Mouse (Mus musculus) layer of hippocampus, adult 2 months (tissue): Measurements from ENCODE around the gene Vmn2r8. TPM values are rescaled to one million over a fixed set of nuclear protein-coding genes. Genes with fewer than 3 reads are reported as not detected.
"Not testable (repeated sequence)": the region's sequence is repeated elsewhere in the genome, so short reads cannot be mapped to it uniquely, and the experiment has no call there.

ENCODE experiments used
- DNase-seq, 2 experiments: peaks; one replicate each; pipeline ENCODE4 v3.0.0; 2022; ENCODE audit warnings: low spot score in 2 of 2
- H3K27ac ChIP-seq: fragments of 200-600 bp; 2 replicates; pipeline ENCODE4 v1.8.1; 2022
- H3K4me3 ChIP-seq: fragments of 200-600 bp; 2 replicates; pipeline ENCODE4 v1.8.1; 2022; ENCODE audit warnings: mild to moderate bottlenecking
- CTCF ChIP-seq: fragments of 200-600 bp; conservative IDR thresholded peaks from 2 replicates; pipeline ENCODE4 v1.8.1; 2022; ENCODE audit warnings: antibody characterized with exemption, mild to moderate bottlenecking, moderate library complexity
- long read RNA-seq, 2 experiments: library from polyadenylated mRNA; stranded (forward); transcript quantifications; one replicate each; pipeline ENCODE4 v2.0.0; 2021; ENCODE audit warnings: borderline mapping rate in 2 of 2
- total RNA-seq, 2 experiments: library from RNA; stranded (reverse); gene quantifications; 2 replicates each; pipeline ENCODE4 v1.2.3; 2021

The Vmn2r8 gene
- total RNA-seq: not detected
- long read RNA-seq, experiment 1: 0 reads
- long read RNA-seq, experiment 2: 0 reads

DNA sequence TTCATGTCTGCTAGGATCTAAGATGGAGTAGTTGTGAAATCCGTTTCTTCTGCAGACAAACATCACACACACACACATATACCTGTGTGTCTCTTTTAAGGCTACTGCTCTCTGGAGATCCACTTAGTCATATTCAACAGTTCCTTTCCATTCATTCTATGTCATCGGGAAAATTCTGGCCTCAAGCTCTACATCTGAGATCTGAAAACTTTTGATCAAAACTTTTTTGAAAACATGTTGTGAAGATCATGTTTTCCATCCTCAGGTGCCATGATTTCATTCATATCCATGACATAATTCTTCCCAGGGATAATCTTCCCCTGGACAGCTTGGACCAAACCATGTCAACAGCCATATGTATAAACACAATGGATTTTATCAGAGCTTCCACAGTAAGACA is at the start of gene Vmn2r8:
Gene Vmn2r8, minus strand, starts transcription at position 101 of the 400 bp plus-strand sequence.
- H3K4me3 ChIP-seq, H3K27ac ChIP-seq, DNase-seq: not testable (repeated sequence)

DNA sequence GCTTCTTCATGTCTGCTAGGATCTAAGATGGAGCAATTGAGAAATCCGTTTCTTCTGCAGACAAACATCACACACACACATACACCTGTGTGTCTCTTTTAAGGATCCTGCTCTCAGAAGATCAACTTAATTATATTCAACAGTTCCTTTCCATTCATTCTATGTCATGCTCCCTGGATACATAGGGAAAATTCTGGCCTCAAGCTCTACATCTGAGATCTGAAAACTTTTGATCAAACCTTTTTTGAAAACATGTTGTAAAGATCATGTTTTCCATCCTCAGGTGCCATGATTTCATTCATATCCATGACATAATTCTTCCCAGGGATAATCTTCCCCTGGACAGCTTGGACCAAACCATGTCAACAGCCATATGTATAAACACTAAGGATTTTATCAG is 43.9 kb upstream of the Vmn2r8 start, which contains the start of gene Vmn2r9:
Gene Vmn2r9, minus strand, starts transcription at position 101 of the 400 bp plus-strand sequence.
- not testable (repeated sequence) for H3K4me3 ChIP-seq, H3K27ac ChIP-seq, DNase-seq

DNA sequence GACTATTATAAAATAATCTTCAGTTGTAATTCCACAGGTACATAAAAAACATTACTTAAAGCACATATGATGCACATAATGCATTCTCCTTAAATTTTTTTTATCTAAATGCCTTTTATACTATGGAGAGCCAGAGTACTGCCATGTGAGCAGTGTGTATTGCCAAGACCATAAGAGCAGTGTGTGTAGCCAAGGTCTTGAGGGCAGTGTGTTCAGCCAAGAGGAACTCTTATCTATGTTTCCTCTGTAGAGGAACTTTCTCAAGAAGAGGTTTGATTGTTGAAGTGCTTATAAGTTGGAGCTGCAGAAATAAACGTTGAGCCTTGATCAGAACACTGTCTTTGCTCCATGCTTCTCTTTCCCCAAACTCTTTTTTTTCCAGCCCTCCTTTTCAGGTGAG is 40.8 kb upstream of the Vmn2r8 start:
- Histone ChIP-seq H3K4me3 (no peak overlapping the region), H3K27ac (no peak overlapping the region)
- no peak for DNase-seq
- no peak for TF ChIP-seq CTCF

DNA sequence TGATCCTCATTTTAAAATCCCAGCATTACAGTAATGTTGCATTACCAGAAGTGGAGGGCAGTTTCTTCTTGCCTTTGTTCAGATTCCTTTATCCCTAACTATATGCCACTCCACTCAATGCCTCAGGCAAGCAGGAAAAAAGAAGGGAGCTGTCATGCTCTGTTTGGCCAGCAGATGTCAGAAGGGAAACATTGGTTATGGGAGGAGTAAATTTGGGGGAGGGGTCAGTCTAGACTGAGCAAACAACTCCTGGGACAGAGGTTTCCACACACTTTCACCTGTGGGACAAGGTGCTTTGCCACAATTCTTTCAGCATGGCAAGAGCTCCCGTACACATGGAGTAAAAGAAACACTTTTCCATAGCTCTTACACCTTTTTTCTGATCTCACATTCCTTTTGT is 27.5 kb upstream of the Vmn2r8 start:
- no peak for DNase-seq
- no peak overlapping the region for H3K27ac ChIP-seq
- TF ChIP-seq CTCF: peak; percentile 43
- no peak overlapping the region for H3K4me3 ChIP-seq

DNA sequence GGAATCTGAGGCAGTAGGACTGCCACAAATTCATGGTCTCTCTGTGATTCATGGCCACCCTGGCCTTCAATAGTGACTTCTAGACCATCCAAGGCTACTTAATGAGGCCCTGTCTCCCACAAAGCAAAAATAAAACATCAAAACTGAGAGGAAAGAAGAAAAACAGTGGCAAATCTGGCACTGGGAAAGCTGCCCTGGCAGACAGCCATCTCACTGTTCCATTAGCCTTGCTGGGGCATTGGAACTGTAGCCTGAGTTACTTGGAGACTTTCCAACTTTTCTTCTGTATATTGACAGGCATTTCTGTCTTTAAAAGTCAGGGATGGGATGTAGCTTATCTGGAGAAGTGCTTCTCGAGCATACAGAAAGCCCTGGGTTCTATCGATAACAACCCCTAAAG is 14.6 kb upstream of the Vmn2r8 start:
- DNase-seq: no peak
- Histone ChIP-seq H3K27ac (no peak overlapping the region), H3K4me3 (no peak overlapping the region)
- no peak for TF ChIP-seq CTCF

DNA sequence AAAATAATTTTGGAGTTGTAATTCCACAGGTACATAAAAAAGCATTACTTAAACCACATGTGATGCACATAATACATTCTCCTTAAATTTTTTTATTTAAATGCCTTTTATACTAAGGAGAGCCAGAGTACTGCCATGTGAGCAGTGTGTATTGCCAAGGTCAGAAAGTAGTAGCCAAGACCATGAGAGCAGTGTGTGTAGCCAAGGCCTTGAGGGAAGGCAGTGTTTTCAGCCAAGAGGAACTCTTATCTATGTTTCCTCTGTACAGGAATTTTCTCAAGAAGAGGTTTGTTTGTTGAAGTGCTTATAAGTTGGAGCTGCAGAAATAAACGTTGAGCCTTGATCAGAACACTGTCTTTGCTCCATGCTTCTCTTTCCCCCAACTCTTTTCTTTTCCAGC is 5.0 kb downstream of the Vmn2r8 start:
- H3K4me3 ChIP-seq: no peak overlapping the region
- no peak for DNase-seq
- no peak for TF ChIP-seq CTCF
- H3K27ac ChIP-seq: no peak overlapping the region

DNA sequence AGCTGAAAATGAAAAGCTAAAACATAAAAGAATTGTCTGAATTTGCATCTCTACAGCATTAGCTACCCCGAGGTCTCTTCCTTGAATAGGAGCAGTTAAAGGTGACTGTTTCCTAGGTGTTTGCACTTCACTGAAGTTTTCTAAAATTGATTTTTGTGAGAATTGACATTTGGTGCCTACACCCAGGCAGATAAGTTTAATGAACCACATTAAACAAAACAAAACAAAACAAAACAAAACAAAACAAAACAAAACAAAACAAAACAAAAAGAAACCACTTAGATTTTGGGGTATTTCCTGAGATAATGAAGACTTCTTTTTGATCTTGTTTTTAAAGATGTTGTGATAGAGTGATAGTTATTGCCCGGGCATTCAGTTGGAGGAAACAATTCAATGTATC is 13.4 kb downstream of the Vmn2r8 start, which contains the start of gene Tmed11:
Gene Tmed11, minus strand, starts transcription at position 101 of the 400 bp plus-strand sequence.
- H3K27ac ChIP-seq, H3K4me3 ChIP-seq, DNase-seq: not testable (repeated sequence)

DNA sequence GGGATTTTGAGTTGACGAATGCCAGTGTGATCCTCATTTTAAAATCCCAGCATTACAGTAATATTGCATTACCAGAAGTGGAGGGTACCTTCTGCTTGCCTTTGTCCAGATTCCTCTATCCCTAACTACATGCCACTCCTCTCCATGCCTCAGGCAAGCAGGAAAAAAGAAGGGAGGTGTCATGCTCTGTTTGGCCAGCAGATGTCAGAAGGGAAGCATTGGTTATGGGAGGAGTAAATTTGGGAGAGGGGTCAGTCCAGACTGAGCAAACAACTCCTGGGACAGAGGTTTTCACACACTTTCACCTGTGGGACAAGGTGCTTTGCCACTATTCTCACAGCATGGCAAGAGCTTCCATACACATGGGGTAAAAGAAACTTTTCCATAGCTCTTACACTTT is 18.3 kb downstream of the Vmn2r8 start:
- DNase-seq: peak in 1 of 2 experiments; percentile 22
- TF ChIP-seq CTCF: peak; percentile 70

DNA sequence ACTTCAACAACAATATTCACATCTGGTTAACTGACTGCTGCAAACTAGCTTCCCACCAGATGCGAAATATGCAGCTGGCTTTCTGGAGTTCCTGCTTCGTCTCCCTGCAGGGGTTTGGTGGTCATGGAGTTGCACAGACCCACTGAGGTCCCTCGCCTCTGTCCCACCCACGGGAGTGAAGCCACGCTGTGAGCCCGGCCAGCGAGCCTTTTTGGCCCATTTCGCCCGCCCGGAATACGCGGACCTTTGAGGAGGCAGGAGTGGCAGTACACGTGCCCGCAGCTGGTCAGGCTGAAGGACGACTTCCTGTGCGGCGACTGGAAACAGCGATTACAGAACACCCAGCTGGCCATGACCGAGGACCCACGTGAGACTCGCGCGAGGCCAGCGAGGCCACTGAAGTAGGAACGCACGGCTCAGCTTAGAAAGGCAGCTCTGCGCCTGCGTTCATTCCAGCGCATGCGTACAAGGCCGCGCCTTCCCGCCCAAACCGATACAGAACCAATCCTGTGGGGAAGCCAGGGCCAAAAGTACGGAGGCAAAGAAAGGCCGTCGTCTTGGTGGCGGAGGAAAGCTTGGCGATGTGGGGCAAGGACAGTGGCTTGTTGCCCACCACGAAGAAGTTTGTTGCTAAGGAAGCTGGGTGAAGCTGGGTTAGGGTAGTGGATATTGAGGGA is 33.9 kb downstream of the Vmn2r8 start, which contains the start of gene Rnf212:
Gene Rnf212, minus strand, starts transcription at position 353 of the 677 bp plus-strand sequence.
- Histone ChIP-seq H3K4me3 (no peak within 1 kb of the TSS), H3K27ac (no peak within 1 kb of the TSS)
- TF ChIP-seq CTCF: no peak
- no peak for DNase-seq

More for the DNA sequence above, 18.3 kb downstream of the Vmn2r8 start:
- not testable (repeated sequence) for H3K4me3 ChIP-seq, H3K27ac ChIP-seq

DNA sequence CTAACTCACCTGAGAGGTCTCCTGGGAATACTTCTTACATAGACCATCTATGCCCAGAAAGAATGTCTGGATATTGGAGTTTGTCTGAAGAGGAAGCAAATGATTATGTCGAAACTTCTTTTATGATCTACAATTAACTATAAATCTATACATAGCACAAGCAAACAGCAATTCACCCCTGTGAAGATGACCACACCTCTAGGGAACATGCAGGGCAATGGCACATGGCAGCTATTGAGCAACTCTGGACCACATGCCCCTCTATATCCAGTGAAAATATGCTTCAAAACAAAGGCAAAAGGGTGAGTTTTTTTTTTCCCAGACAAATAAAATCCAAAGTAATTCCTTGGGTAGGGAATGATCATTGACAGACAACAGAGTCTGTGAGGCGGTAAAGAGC is 48.6 kb downstream of the Vmn2r8 start:
- no peak for DNase-seq
- no peak overlapping the region for H3K27ac ChIP-seq
- TF ChIP-seq CTCF: no peak
- no peak overlapping the region for H3K4me3 ChIP-seq

DNA sequence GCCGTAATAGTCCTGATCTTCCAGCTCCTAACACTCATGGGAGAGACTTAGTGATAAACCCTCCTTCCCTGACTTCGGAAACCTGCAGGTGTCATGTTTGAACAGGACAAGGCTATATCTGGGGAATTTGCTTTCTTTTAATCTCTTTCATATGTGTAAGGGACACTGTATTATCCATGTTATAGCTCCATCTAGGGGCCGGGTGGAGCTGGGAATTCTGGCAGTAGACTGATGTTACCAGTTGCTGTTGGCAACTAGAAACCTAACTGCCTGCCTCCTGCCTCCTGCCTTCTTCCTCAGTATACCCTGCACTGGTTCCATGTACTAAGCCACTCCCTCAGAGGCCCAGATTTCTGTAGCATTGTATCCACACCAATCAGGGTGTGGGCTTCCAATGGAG is 50.3 kb downstream of the Vmn2r8 start:
- Histone ChIP-seq H3K4me3 (no peak overlapping the region), H3K27ac (no peak overlapping the region)
- TF ChIP-seq CTCF: peak; percentile 81
- peak; percentile 37 to 39 for DNase-seq

DNA sequence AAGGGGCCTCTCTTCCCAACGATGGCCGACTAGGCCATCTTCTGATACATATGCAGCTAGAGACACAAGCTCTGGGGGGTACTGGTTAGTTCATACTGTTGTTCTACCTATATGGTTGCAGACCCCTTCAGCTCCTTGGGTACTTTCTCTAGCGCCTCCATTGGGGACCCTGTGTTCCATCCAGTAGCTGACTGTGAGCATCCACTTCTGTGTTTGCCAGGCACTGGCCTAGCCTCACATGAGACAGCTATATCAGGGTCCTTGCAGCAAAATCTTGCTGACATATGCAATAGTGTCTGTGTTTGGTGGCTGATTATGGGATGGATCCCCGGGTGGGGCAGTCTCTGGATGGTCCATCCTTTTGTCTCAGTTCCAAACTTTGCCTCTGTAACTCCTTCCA is 57.4 kb downstream of the Vmn2r8 start:
- not testable (repeated sequence) for DNase-seq, H3K4me3 ChIP-seq, H3K27ac ChIP-seq

DNA sequence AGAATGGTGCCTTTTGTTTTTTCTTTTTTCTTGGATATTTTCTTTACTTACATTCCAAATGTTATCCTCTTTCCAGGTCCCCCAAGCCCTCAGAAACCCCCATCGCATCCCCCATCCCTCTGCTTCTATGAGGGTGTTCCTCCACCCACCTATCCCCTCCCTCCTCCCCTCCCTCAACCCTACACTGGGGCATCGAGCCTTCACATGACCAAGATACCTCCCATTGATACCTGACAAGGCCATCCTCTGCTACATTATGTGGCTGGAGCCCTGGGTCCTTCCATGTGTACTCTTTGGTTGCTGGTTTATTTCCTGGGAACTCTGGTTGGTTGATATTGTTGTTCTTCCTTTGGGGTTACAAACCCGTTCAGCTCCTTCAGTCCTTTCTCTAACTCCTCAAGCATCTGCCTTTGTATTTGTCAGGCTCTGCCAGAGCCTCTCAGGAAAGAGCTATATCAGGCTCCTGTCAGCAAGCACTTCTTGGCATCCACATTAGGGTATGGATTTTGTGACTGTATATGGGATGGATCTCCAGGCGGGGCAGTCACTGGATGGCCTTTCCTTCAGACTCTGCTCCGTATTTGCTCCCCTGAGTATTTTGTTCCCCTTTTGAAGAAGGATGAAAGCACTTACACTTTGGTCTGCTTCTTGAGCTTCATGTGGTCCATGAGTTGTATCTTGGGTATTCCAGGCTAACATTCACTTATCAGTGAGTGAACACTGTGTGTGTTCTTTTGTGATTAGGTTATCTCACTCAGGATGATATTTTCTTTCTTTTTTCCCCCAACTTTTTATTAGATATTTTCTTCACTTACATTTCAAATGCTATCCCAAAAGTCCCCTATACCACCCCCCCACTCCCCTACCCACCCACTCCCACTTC is 58.1 kb downstream of the Vmn2r8 start:
- Histone ChIP-seq H3K27ac (no peak overlapping the region), H3K4me3 (no peak overlapping the region)
- DNase-seq: no peak
- TF ChIP-seq CTCF: no peak

DNA sequence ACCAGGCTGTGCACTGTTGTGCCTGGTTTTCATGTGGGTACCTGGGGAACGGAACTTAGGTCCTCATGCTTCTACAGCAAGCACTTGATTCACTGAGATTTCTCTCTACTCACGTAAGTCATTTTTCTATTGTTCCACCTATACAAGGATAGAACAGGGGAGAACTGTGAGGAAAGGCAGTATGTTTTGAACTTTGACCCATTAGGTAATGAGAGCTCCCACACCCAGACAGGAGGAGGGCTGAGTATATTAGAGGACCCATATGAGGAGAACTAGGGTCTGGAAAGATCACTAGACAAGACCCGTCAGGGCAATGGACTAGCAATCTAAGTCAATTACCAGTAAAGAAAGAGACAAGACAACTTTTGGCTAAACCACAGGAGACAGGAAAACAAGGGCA is 64.0 kb downstream of the Vmn2r8 start:
- Histone ChIP-seq H3K27ac (no peak overlapping the region), H3K4me3 (no peak overlapping the region)
- no peak for DNase-seq
- TF ChIP-seq CTCF: no peak
